Mouse (Mus musculus) bone marrow, adult 2 months (tissue): ENCODE measurements at regions not wholly inside any gene's neighbourhood (a gene's known extent, or its start where the extent isn't known, plus 50 kb on each side); places are given as distances from the start of the nearest gene placed in this dataset.

Experiments
- H3K27ac ChIP-seq: fragments of 200-500 bp; 2 replicates; pipeline ENCODE4 v1.5.1; 2012; ENCODE audit warnings: low read depth, mild to moderate bottlenecking, control low read depth, inconsistent platforms, low read length; ENCODE audit not compliant: control insufficient read depth, poor library complexity, insufficient read depth
- H3K4me1 ChIP-seq: fragments of 200-500 bp; 2 replicates; pipeline ENCODE4 v1.6.1; 2011; ENCODE audit warnings: low read length; ENCODE audit not compliant: control insufficient read depth, insufficient read depth
- H3K4me3 ChIP-seq: fragments of 200-500 bp; replicated peaks from 2 replicates; pipeline ENCODE3; 2011; ENCODE audit warnings: mild to moderate bottlenecking, low read depth, low read length, control low read depth; ENCODE audit not compliant: control insufficient read depth
- CTCF ChIP-seq: fragments of 200-500 bp; IDR thresholded peaks from 2 replicates; pipeline ENCODE4 v1.5.1; 2011; ENCODE audit warnings: low read length, control low read depth; ENCODE audit not compliant: control insufficient read depth, insufficient read depth
- POLR2A ChIP-seq: fragments of 200-500 bp; IDR thresholded peaks from 2 replicates; pipeline ENCODE4 v1.6.1; 2011; ENCODE audit warnings: low read depth, mild to moderate bottlenecking, control low read depth, low read length, borderline replicate concordance; ENCODE audit not compliant: control insufficient read depth
- WGBS: fragments of 180-500 bp; shearing (Covaris S2); methylation state at CpG from one replicate; pipeline ENCODE4 v1.1.7; 2018; 5-methylcytosine and 5-hydroxymethylcytosine counted together

- Histone ChIP-seq H3K27ac (no peak overlapping the region), H3K4me1 (no peaks in the 10 kb centered on the region), H3K4me3 (no peak overlapping the region)
- 84% methylated on average over 5 of the region's 5 CpGs for WGBS
- no peak for TF ChIP-seq POLR2A
- TF ChIP-seq CTCF, result no peak
These were observed 239.8 kb upstream of the Zpld1 start for GRCm38 (mm10) chr16:55537548-55537947.

- Histone ChIP-seq H3K4me1 (no peaks in the 10 kb centered on the region), H3K27ac (no peak overlapping the region), H3K4me3 (no peak overlapping the region)
- WGBS, result 78% methylated on average over 3 of the region's 3 CpGs
- TF ChIP-seq CTCF, result no peak
- no peak for TF ChIP-seq POLR2A
These were observed 234.9 kb upstream of the Zpld1 start for GRCm38 (mm10) chr16:55532686-55533085.

GRCm38 (mm10) chr16:55530844-55531243, 233.1 kb upstream of the Zpld1 start:
- TF ChIP-seq POLR2A (no peak), CTCF (no peak)
- no peak overlapping the region for H3K27ac ChIP-seq
- H3K4me3 ChIP-seq, result no peak overlapping the region
- no peaks in the 10 kb centered on the region for H3K4me1 ChIP-seq

GRCm38 (mm10) chr16:55527680-55528079, 229.9 kb upstream of the Zpld1 start:
- Histone ChIP-seq H3K27ac (no peak overlapping the region), H3K4me1 (no peaks in the 10 kb centered on the region), H3K4me3 (no peak overlapping the region)
- WGBS, result 86% methylated on average over 5 of the region's 5 CpGs
- TF ChIP-seq CTCF, result no peak
- TF ChIP-seq POLR2A, result no peak

GRCm38 (mm10) chr16:55526230-55526842, 228.6 kb upstream of the Zpld1 start:
- TF ChIP-seq CTCF, result no peak
- no peak for TF ChIP-seq POLR2A
- no peak overlapping the region for H3K4me3 ChIP-seq
- WGBS, result 71% methylated on average over 5 of the region's 5 CpGs
- H3K4me1 ChIP-seq, result no peaks in the 10 kb centered on the region
- no peak overlapping the region for H3K27ac ChIP-seq

GRCm38 (mm10) chr16:55523264-55523663, 225.5 kb upstream of the Zpld1 start:
- no peak overlapping the region for H3K27ac ChIP-seq
- TF ChIP-seq POLR2A, result no peak
- WGBS, result 83% methylated on average over 1 of the region's 1 CpGs
- no peaks in the 10 kb centered on the region for H3K4me1 ChIP-seq
- H3K4me3 ChIP-seq, result no peak overlapping the region

GRCm38 (mm10) chr16:55522283-55522682, 224.5 kb upstream of the Zpld1 start:
- TF ChIP-seq CTCF (no peak), POLR2A (no peak)
- H3K4me3 ChIP-seq, result no peak overlapping the region
- no peaks in the 10 kb centered on the region for H3K4me1 ChIP-seq
- no peak overlapping the region for H3K27ac ChIP-seq
- WGBS, result 46% methylated on average over 1 of the region's 1 CpGs

- H3K4me3 ChIP-seq, result no peak overlapping the region
- H3K4me1 ChIP-seq, result no peaks in the 10 kb centered on the region
- TF ChIP-seq POLR2A (no peak), CTCF (no peak)
- no peak overlapping the region for H3K27ac ChIP-seq
- 87% methylated on average over 6 of the region's 6 CpGs for WGBS
These were observed 223.7 kb upstream of the Zpld1 start for GRCm38 (mm10) chr16:55521421-55521971.

GRCm38 (mm10) chr16:55520077-55520476, 222.3 kb upstream of the Zpld1 start:
- Histone ChIP-seq H3K27ac (no peak overlapping the region), H3K4me1 (no peaks in the 10 kb centered on the region), H3K4me3 (no peak overlapping the region)
- TF ChIP-seq CTCF (no peak), POLR2A (no peak)
- WGBS, result 64% methylated on average over 6 of the region's 6 CpGs
